Mouse (Mus musculus) embryonic fibroblast, embryonic 13.5 days (primary cell): ENCODE measurements around the gene Ntm.

Source experiments
- CTCF ChIP-seq: IDR thresholded peaks from 2 replicates; pipeline ENCODE4 v1.5.1; 2011; ENCODE audit warnings: mild to moderate bottlenecking, control low read depth, low read length, moderate library complexity, borderline replicate concordance; ENCODE audit not compliant: insufficient read depth
- POLR2A ChIP-seq: IDR thresholded peaks from 2 replicates; pipeline ENCODE4 v1.6.1; 2011; ENCODE audit warnings: low read depth, mild to moderate bottlenecking, control low read depth, low read length, moderate library complexity

DNA sequence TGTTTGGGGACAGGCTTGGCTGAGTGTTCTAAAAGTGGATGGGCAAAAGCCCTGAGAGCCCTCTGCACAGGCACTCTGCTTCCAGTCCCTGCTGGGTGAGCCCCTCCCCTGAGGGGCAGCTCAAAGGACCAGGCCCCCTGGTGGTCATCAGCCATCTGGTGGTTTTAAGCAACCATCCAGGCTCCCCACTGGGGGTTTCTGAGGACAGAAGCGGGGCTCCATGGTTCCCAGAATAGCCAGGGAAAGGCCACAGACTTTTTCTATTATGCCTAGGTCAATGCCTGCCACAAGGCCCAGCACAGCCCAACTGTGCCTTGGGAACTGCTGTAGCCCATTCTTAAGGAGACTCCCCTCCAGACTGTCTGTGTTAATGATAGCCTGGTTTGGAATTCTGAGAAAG lies 98.1 kb downstream of the Ntm start:
- no peak for TF ChIP-seq CTCF
- no peak for TF ChIP-seq POLR2A
